Mouse (Mus musculus) intestine, postnatal 0 days (tissue): ENCODE measurements around the gene Usp7. TPM values are rescaled to one million over a fixed set of nuclear protein-coding genes. Genes with fewer than 3 reads are reported as not detected.
"Not testable (repeated sequence)": the region's sequence is repeated elsewhere in the genome, so short reads cannot be mapped to it uniquely, and the experiment has no call there.

Experiments used
- ATAC-seq: fragments of 200-750 bp; cut with Nextera tagmentation; 2 replicates; pipeline ENCODE4 v1.8.0; 2017; ENCODE audit warnings: mild to moderate bottlenecking, moderate TSS enrichment, moderate library complexity
- H3K27ac ChIP-seq: fragments of 300-500 bp; sonication (generic); 2 replicates; pipeline ENCODE4 v1.5.1; 2014; ENCODE audit warnings: mild to moderate bottlenecking, low read depth, low read length, moderate library complexity
- H3K27me3 ChIP-seq: fragments of 300-500 bp; sonication (generic); replicated peaks from 2 replicates; pipeline ENCODE4 v1.6.1; 2014; ENCODE audit warnings: low read length, mixed read lengths; ENCODE audit not compliant: control insufficient read depth, insufficient read depth
- H3K36me3 ChIP-seq: fragments of 300-500 bp; sonication (generic); 2 replicates; pipeline ENCODE4 v1.6.1; 2014; ENCODE audit warnings: mild to moderate bottlenecking, moderate library complexity; ENCODE audit not compliant: control insufficient read depth, insufficient read depth
- H3K4me1 ChIP-seq: fragments of 300-500 bp; sonication (generic); replicated peaks from 2 replicates; pipeline ENCODE4 v1.6.1; 2014; ENCODE audit warnings: antibody characterized with exemption, low read length, mixed read lengths; ENCODE audit not compliant: control insufficient read depth, insufficient read depth
- H3K4me2 ChIP-seq: fragments of 300-500 bp; sonication (generic); replicated peaks from 2 replicates; pipeline ENCODE4 v1.6.1; 2014; ENCODE audit warnings: low read depth, mild to moderate bottlenecking, moderate library complexity
- H3K4me3 ChIP-seq: fragments of 300-500 bp; sonication (generic); 2 replicates; pipeline ENCODE4 v1.5.1; 2014; ENCODE audit warnings: low read depth, low read length
- H3K9ac ChIP-seq: fragments of 300-500 bp; sonication (generic); 2 replicates; pipeline ENCODE4 v1.6.1; 2014; ENCODE audit warnings: mild to moderate bottlenecking, low read depth, low read length
- H3K9me3 ChIP-seq: fragments of 300-500 bp; sonication (generic); 2 replicates; pipeline ENCODE4 v1.6.1; 2016; ENCODE audit warnings: mixed run types; ENCODE audit not compliant: control insufficient read depth
- CTCF ChIP-seq: sonication (generic); IDR thresholded peaks from 2 replicates; pipeline ENCODE4 v1.5.1; 2016; ENCODE audit warnings: low read depth, mild to moderate bottlenecking, control low read depth, antibody characterized with exemption, moderate library complexity
- WGBS: fragments of 180-500 bp; shearing (Covaris S2); extraction: QIAGEN DNeasy Blood & Tissue Kit; methylation state at CpG from one replicate; pipeline ENCODE4 v1.1.7; 2014; 5-methylcytosine and 5-hydroxymethylcytosine counted together
- polyA plus RNA-seq: library from polyadenylated mRNA; unstranded; fragments of >200 nt; fragmentation: Nextera tagmentation; extraction: Ambion mirVana; gene quantifications from 2 replicates; pipeline ENCODE4 v1.2.1, GENCODE M21; 2015

The Usp7 gene
- polyA plus RNA-seq, 1 experiment from 2014 or later: 16.3 TPM

DNA sequence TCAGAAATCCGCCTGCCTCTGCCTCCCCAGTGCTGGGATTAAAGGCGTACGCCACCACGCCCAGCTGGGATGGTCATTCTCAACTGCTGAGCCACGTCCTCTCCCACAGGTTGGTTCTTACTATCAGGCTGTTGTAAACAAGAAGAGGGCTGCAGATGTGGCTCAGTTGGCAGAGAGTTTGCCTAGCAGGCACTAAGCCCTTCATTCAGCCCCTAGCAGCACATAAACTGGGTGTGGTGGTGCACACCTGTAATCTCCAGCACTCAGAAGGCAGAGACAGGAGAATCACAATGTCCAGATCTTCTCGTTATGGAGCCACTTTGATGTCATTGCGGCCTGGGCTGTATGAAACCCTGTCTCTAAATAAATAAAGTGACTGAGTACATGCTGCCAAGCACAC, 31.1 kb downstream of the Usp7 start:
- no peak for TF ChIP-seq CTCF
- H3K4me3 ChIP-seq: no peak overlapping the region
- H3K9me3 ChIP-seq: no peaks in the 10 kb centered on the region
- ATAC-seq: no peak
- H3K9ac ChIP-seq: no peak overlapping the region
- no peaks in the 10 kb centered on the region for H3K4me1 ChIP-seq
- H3K4me2 ChIP-seq: no peak overlapping the region
- no peaks in the 10 kb centered on the region for H3K36me3 ChIP-seq
- 88% methylated on average over 7 of the region's 7 CpGs for WGBS
- H3K27ac ChIP-seq: no peak overlapping the region
- H3K27me3 ChIP-seq: no peaks in the 10 kb centered on the region

DNA sequence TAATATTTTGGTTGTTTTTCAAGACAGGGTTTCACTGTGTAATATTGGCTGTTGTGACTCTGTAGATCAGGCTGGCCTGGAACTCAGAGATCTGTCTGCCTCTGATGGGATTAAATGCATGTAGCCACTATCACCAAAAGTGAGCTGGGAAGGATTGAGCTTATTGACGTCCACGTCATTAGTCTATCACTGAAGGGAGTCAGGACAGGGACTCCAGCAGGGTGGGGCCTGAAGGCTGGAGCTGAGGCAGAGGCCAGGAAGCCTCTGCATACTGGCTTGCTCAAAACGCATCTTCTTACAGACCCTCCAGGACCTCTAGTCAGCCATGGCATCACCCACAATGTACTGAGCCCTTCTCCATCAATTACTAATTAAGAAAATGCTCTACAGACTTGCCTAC, 33.1 kb downstream of the Usp7 start:
- ATAC-seq: no peak
- no peak for TF ChIP-seq CTCF
- Histone ChIP-seq H3K36me3 (no peaks in the 10 kb centered on the region), H3K4me1 (no peaks in the 10 kb centered on the region), H3K27me3 (no peaks in the 10 kb centered on the region), H3K9me3 (no peaks in the 10 kb centered on the region), H3K9ac (no peak overlapping the region), H3K4me3 (no peak overlapping the region), H3K27ac (no peak overlapping the region), H3K4me2 (no peak overlapping the region)
- WGBS: 72% methylated on average over 3 of the region's 3 CpGs

DNA sequence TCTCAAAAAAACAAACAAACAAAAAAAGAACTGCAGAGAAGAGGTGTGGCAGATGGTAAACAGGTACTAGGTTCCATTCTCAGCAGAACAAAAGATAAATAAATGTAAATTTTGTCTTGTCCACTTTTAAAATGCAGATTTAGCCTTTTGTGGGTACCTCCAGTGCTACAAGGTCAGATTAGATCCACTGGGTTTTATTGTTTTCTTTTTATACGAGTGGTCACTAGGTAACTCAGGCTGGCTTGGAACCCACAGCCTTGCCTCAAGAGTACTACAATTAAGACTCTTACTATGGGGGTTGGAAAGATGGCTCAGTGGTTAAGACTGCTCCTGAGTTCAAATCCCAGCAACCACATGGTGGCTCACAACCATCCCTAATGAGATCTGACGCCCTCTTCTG, 33.9 kb downstream of the Usp7 start:
- H3K9me3 ChIP-seq: no peaks in the 10 kb centered on the region
- no peaks in the 10 kb centered on the region for H3K27me3 ChIP-seq
- no peak overlapping the region for H3K27ac ChIP-seq
- H3K9ac ChIP-seq: no peak overlapping the region
- H3K4me2 ChIP-seq: no peak overlapping the region
- 78% methylated on average over 2 of the region's 2 CpGs for WGBS
- no peak for TF ChIP-seq CTCF
- H3K4me1 ChIP-seq: no peaks in the 10 kb centered on the region
- H3K4me3 ChIP-seq: no peak overlapping the region
- no peaks in the 10 kb centered on the region for H3K36me3 ChIP-seq
- no peak for ATAC-seq

DNA sequence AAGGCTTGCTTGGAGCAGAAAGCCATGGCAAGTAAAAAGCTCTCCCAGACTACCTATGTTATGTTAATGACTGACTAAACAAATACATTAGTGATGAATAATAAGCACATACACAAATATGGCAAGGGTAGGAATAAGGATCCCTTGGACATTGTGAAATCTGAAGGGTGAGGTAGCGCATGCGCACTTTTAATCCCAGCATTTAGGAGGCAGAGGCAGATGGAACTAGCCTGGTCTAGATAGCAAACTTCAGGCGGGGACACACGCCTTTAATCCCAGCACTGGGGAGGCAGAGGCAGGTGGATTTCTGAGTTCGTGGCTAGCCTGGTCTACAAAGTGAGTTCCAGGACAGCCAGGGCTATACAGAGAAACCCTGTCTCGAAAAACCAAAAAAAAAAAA, 34.5 kb downstream of the Usp7 start:
- not testable (repeated sequence) for H3K36me3 ChIP-seq, ATAC-seq, H3K27me3 ChIP-seq, H3K9me3 ChIP-seq, H3K4me3 ChIP-seq, H3K4me1 ChIP-seq, H3K9ac ChIP-seq, H3K4me2 ChIP-seq, H3K27ac ChIP-seq
- WGBS: 93% methylated on average over 5 of the region's 6 CpGs

DNA sequence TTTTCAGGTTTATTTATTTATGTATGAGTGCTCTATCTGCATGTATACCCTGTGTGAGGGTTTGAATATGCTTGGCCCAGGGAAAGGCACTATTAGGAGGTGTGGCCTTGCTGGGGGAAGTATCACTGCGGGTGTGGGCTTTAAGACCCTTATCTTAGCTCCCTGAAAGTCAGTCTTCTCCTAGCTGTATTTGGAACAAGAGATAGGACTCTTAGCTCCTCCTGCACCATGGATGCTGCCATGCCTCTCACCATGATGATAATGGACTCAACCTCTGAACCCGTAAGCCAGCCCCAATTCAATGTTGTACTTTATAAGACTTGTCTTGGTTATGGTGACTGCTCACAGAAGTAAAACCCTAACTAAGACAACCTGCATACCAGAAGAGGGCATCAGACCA, 39.8 kb downstream of the Usp7 start:
- H3K27me3 ChIP-seq: no peaks in the 10 kb centered on the region
- no peaks in the 10 kb centered on the region for H3K36me3 ChIP-seq
- H3K9ac ChIP-seq: no peak overlapping the region
- no peaks in the 10 kb centered on the region for H3K4me1 ChIP-seq
- no peak for ATAC-seq
- WGBS: 72% methylated on average over 2 of the region's 2 CpGs
- TF ChIP-seq CTCF: no peak
- H3K4me3 ChIP-seq: no peak overlapping the region
- H3K4me2 ChIP-seq: no peak overlapping the region
- no peaks in the 10 kb centered on the region for H3K9me3 ChIP-seq
- H3K27ac ChIP-seq: no peak overlapping the region

DNA sequence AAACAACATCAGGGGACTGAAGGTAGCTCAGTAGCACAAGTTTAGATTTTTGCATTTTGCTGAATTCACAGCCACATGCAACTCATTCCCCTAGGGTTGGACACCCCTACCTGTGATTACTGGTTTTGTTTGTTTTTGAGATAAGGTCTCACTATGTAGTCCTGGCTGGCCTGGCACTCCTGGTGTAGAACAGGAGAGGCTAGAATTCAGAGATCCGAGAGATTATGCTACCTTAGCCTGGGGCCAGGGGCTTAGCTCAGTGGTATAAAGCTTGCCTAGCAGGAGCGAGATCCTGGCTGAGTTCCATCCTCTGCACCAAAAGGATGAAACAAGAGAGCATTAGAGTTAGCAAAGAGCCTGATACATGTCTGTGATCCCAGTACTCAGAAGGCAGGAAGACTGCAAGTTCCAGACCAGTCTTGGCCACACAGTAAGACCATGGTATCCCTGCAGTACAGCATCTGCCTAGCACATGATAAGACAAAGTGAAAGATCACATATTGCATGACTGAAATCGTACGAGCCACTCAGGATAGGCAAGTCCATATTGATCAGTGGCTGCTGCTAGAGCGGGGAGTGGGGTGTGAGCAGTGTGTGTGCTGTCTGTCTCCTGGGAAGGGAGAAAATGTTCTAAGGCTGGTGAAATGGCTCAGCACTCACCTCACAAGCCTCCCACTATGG, 40.4 kb downstream of the Usp7 start:
- no peak for ATAC-seq

DNA sequence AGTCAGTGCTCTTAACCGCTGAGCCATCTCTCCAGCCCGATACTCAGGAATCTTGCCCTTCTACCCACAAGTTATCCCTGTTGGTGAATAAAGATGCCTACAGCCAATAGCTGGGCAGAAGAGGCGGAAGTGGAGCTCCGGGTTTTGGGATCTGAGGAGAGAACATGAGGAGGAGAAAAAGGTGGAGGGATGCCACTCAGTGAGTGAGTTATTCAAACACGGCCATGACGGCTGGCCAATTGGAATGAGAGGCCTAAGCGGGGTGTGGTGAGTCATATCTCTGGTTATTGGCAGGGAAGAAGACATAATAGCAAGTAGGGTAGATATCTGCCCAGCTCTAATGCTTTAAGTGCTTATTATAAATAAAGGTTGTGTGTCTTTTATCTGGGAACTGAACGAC, 43.2 kb downstream of the Usp7 start:
- H3K4me2 ChIP-seq: no peak overlapping the region
- no peaks in the 10 kb centered on the region for H3K9me3 ChIP-seq
- 84% methylated on average over 8 of the region's 8 CpGs for WGBS
- no peaks in the 10 kb centered on the region for H3K27me3 ChIP-seq
- no peak overlapping the region for H3K9ac ChIP-seq
- TF ChIP-seq CTCF: no peak
- no peak for ATAC-seq
- no peaks in the 10 kb centered on the region for H3K36me3 ChIP-seq
- H3K27ac ChIP-seq: no peak overlapping the region
- no peaks in the 10 kb centered on the region for H3K4me1 ChIP-seq
- no peak overlapping the region for H3K4me3 ChIP-seq

More for the DNA sequence above, 40.4 kb downstream of the Usp7 start:
- Histone ChIP-seq H3K9me3 (no peaks in the 10 kb centered on the region), H3K36me3 (no peaks in the 10 kb centered on the region), H3K27ac (no peak overlapping the region), H3K4me1 (no peaks in the 10 kb centered on the region), H3K9ac (no peak overlapping the region), H3K4me2 (no peak overlapping the region), H3K4me3 (no peak overlapping the region), H3K27me3 (no peaks in the 10 kb centered on the region)
- TF ChIP-seq CTCF: no peak
- 52% methylated on average over 5 of the region's 5 CpGs for WGBS
